In the genomic region with DNA sequence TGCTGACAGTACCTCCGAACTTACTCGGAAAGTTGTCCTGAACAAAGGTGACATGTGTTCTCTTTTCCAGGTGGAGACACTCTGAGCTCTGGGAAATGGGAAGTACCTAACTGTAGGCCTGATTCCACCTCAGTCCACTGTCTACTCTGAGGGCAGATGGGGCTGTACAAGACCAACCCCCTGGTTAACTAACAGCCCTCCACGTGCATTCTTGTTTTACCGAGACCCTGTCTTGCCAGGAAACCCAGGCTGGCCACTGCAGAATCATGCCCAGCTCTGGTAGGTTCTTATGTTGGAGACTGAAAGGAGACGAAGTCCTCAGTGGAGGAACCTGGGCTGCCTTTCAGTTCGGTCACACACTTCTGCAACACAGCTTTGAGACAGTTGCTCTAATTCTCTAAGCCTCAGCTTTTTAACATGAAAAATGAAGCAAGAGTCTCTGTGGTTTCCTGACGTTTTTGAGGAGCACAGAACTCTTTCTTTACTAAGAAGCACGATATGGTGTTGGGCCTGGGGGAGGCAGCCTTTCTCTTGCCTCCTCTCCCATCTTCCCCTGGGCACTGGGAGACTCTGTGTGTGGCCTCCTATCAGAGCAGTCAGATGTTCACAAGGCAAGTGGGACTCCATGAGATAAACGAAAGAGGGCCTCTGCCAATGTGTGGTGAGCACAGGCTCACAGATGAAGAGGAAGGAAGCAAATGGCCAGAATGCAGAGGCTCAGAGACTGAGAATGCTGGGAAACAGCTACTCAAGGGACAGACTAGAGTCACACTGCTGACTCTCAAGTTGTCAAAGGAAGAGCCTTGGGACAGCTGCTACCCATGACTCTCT, we compare ENCODE assay signal across 11 mouse cellular contexts. TPM values are rescaled to one million over a fixed set of nuclear protein-coding genes. Genes with fewer than 3 reads are reported as not detected.
DNase-seq lines count a peak whose midpoint lies in the region; ATAC-seq lines count a peak whose summit lies in the region.
"Had no signal": no experiment of that assay in that cellular context is flagged by ENCODE, and none has a peak within 500 bp of the region (broad histone marks: within the 10 kb centered on the region; RNA-seq: fewer than 3 reads in every experiment).

No protein-coding gene starts in this region.

- peak overlapping the region; percentile 82 for H3K9ac ChIP-seq in liver, embryonic 13.5 days
- H3K9ac ChIP-seq: midbrain, embryonic 12.5 days had no signal

- peaks cover 92% of the 10 kb centered on the region for H3K4me1 ChIP-seq in liver, embryonic 13.5 days (replicated peaks)
- H3K4me1 ChIP-seq: midbrain, embryonic 12.5 days had no signal

- peak overlapping the region; percentile 75 for H3K4me2 ChIP-seq in liver, embryonic 13.5 days
- H3K4me2 ChIP-seq: midbrain, embryonic 12.5 days had no signal

- H3K4me3 ChIP-seq in liver, embryonic 13.5 days (replicated peaks) = peak overlapping the region; percentile 50
- H3K4me3 ChIP-seq: gastrocnemius, adult 2 months; midbrain, embryonic 12.5 days had no signal

- WGBS in liver, embryonic 13.5 days (ENCODE audit: insufficient replicate concordance) = 21% methylated on average over 9 of the region's 9 CpGs

- ATAC-seq in common myeloid progenitor, adult 5-6 weeks (replicated peaks; ENCODE audit: low read depth, poor library complexity, severe bottlenecking) = peak; percentile 69
- ATAC-seq in liver, embryonic 13.5 days (ENCODE audit: low read depth) = peak; percentile 97

- H3K36me3 ChIP-seq in liver, embryonic 13.5 days = peaks cover 45% of the 10 kb centered on the region

- peak overlapping the region; percentile 99 for H3K27ac ChIP-seq in liver, embryonic 13.5 days
- H3K27ac ChIP-seq: gastrocnemius, adult 2 months; midbrain, embryonic 12.5 days had no signal

- H3K27me3 ChIP-seq in liver, embryonic 13.5 days = no peaks in the 10 kb centered on the region
- H3K27me3 ChIP-seq: midbrain, embryonic 12.5 days had no signal

- DNase-seq in lung, postnatal 10 days = peak; percentile 7
- no peak for DNase-seq in lung, postnatal 25 days (ENCODE audit: low spot score)
- peak; percentile 83 for DNase-seq in liver, embryonic 13.5 days
- DNase-seq in thymus, postnatal 14 days = peak; percentile 70
- no peak for DNase-seq in gastrocnemius, postnatal 14 days
- DNase-seq in urinary bladder, postnatal 4 days (ENCODE audit: low spot score in 2 of 2) = no peak
- DNase-seq: cerebellum, postnatal 36 days; gastrocnemius, adult 2 months; kidney, postnatal 4 days had no signal

- intact Hi-C loops in gastrocnemius, postnatal 14 days (cut with DNase I; ENCODE audit: low total_unique reads) = no loop called here

- no peaks in the 10 kb centered on the region for H3K9me3 ChIP-seq in liver, embryonic 13.5 days (replicated peaks)
- H3K9me3 ChIP-seq: midbrain, embryonic 12.5 days had no signal

RNA-seq across cellular contexts. Expression of a gene that starts 33.2 kb away (rescaled TPM):
- total RNA-seq in common myeloid progenitor, adult 5-6 weeks (2017) = 33.4 and 61.3 TPM in 2 replicates
- 6.5 and 8.2 TPM in 2 replicates for polyA plus RNA-seq in liver, embryonic 13.5 days (2015; fragmentation: Nextera tagmentation; extraction: Ambion mirVana)
- 10 to 100 TPM; 11.3 to 13.4 TPM for total RNA-seq in gastrocnemius, postnatal 14 days (2021)

Comparison
In these comparisons a context has a peak if more than half of its experiments do, and no peak if none do; other contexts are left out.
1. DNase-seq: peak in lung, postnatal 10 days (single experiment), liver, embryonic 13.5 days (single experiment) and thymus, postnatal 14 days (single experiment); none in lung, postnatal 25 days (single experiment), gastrocnemius, postnatal 14 days (single experiment) and urinary bladder, postnatal 4 days (0 of 2).